In the genomic region with DNA sequence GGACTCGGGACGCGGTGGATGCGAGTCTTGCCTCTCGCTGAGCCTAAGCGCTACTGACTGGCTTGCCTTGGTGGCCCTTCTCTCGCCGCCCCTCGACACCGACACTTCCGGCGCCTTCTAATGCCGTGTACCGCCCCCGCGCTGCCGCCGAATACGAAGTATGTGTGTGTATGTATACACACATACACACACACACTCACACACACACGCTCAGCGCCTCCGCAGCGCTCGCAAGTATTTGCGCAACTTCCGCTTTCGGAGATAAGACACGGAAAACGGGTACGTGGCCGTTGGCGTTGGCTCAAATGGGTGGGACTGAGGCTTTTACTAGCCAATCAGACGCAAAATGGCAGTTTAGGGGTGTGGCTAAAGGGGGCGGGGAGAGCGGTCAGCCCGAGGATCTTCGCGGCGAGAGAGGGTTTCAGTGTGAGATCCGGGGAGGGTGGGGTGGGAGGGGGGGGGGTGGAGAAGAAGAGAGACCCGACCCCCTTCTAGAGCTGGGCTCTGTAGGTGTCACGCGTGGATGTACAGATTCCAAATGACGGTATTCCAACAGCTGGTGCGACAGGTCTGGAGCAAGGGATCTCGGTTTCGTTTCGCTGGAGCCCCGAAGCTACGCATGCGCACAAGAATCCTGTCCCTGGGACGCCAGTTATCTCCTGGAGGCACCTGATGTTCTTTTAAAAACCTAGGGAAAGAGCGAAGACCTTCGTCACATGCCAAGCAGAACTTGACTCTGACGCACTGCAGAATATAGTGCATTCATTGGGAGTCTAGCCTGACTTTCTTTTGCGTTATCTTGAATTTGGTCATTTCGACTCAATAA, we compare ENCODE assay signal across 8 mouse cellular contexts. TPM values are rescaled to one million over a fixed set of nuclear protein-coding genes. Genes with fewer than 3 reads are reported as not detected.
DNase-seq lines count a peak whose midpoint lies in the region; ATAC-seq and TF ChIP-seq lines count a peak whose summit lies in the region.

TSS of gene Spty2d1 (minus strand) at position 244 of the 826 bp plus-strand sequence.

- no peaks in the 10 kb centered on the region for H3K9me3 ChIP-seq in embryonic facial prominence, embryonic 13.5 days
- H3K9me3 ChIP-seq in limb, embryonic 12.5 days, result no peaks in the 10 kb centered on the region
- H3K9me3 ChIP-seq in midbrain, embryonic 15.5 days, result no peaks in the 10 kb centered on the region

- peak within 1 kb of the TSS; percentile 83 for H3K9ac ChIP-seq in embryonic facial prominence, embryonic 13.5 days
- peak within 1 kb of the TSS; percentile 67 for H3K9ac ChIP-seq in limb, embryonic 12.5 days (replicated peaks)
- peak within 1 kb of the TSS; percentile 66 for H3K9ac ChIP-seq in midbrain, embryonic 15.5 days

- no peaks in the 10 kb centered on the region for H3K36me3 ChIP-seq in embryonic facial prominence, embryonic 13.5 days
- H3K36me3 ChIP-seq in kidney, adult 2 months (ENCODE audit: control insufficient read depth, insufficient read depth, low read length), result no peaks in the 10 kb centered on the region
- H3K36me3 ChIP-seq in limb, embryonic 12.5 days, result no peaks in the 10 kb centered on the region
- H3K36me3 ChIP-seq in midbrain, embryonic 15.5 days (replicated peaks), result no peaks in the 10 kb centered on the region
- H3K36me3 ChIP-seq in spleen, adult 2 months (ENCODE audit: control insufficient read depth, insufficient read depth, low read length), result no peaks in the 10 kb centered on the region

- H3K27me3 ChIP-seq in embryonic facial prominence, embryonic 13.5 days, result no peaks in the 10 kb centered on the region
- no peaks in the 10 kb centered on the region for H3K27me3 ChIP-seq in kidney, adult 2 months (replicated peaks; ENCODE audit: control insufficient read depth, insufficient read depth, low read length)
- H3K27me3 ChIP-seq in limb, embryonic 12.5 days, result no peaks in the 10 kb centered on the region
- no peaks in the 10 kb centered on the region for H3K27me3 ChIP-seq in midbrain, embryonic 15.5 days (replicated peaks)
- H3K27me3 ChIP-seq in spleen, adult 2 months (ENCODE audit: control insufficient read depth, insufficient read depth, low read length), result no peaks in the 10 kb centered on the region

- H3K27ac ChIP-seq in embryonic facial prominence, embryonic 13.5 days, result peak within 1 kb of the TSS; percentile 92
- H3K27ac ChIP-seq in kidney, adult 2 months (ENCODE audit: insufficient read depth, low read depth, low read length), result peak within 1 kb of the TSS; percentile 66
- H3K27ac ChIP-seq in limb, embryonic 12.5 days, result peak within 1 kb of the TSS; percentile 87
- peak within 1 kb of the TSS; percentile 88 for H3K27ac ChIP-seq in midbrain, embryonic 15.5 days
- H3K27ac ChIP-seq in spleen, adult 2 months (ENCODE audit: insufficient read depth, low read length), result peak within 1 kb of the TSS; percentile 89

- H3K4me3 ChIP-seq in embryonic facial prominence, embryonic 13.5 days, result peak within 1 kb of the TSS; percentile 74
- H3K4me3 ChIP-seq in kidney, adult 2 months (ENCODE audit: insufficient read depth, low read depth, low read length), result peak within 1 kb of the TSS; percentile 73
- H3K4me3 ChIP-seq in limb, embryonic 12.5 days (replicated peaks), result peak within 1 kb of the TSS; percentile 59
- peak within 1 kb of the TSS; percentile 90 for H3K4me3 ChIP-seq in midbrain, embryonic 15.5 days
- H3K4me3 ChIP-seq in spleen, adult 2 months (ENCODE audit: extremely low read depth, insufficient read depth, insufficient read length), result peak within 1 kb of the TSS; percentile 79

- TF ChIP-seq CTCF in kidney, adult 2 months (conservative IDR thresholded peaks at IDR 0.05; ENCODE audit: insufficient read depth, insufficient read length, low read depth, low read length), result 0 out of 2 replicates have a peak, but pooled peaks have one; percentile 17
- TF ChIP-seq CTCF in spleen, adult 2 months (IDR thresholded peaks at IDR 0.05; ENCODE audit: extremely low read depth, insufficient read depth, insufficient read length, insufficient replicate concordance), result no peak

- WGBS in embryonic facial prominence, embryonic 13.5 days, result 1% methylated on average over 57 of the region's 57 CpGs
- WGBS in kidney, adult 2 months, result under 1% methylated on average over 57 of the region's 57 CpGs
- WGBS in limb, embryonic 12.5 days, result under 1% methylated on average over 57 of the region's 57 CpGs
- under 1% methylated on average over 56 of the region's 57 CpGs for WGBS in midbrain, embryonic 15.5 days
- WGBS in spleen, adult 2 months, result under 1% methylated on average over 57 of the region's 57 CpGs

- peak; percentile 72 for TF ChIP-seq POLR2A in kidney, adult 2 months (IDR thresholded peaks at IDR 0.05; ENCODE audit: low read depth, low read length)
- TF ChIP-seq POLR2A in spleen, adult 2 months (IDR thresholded peaks at IDR 0.05; ENCODE audit: low read depth, low read length), result peak; percentile 39; the same call in 1 of the 2 replicates

- peak within 1 kb of the TSS; percentile 88 for H3K4me2 ChIP-seq in embryonic facial prominence, embryonic 13.5 days
- peak within 1 kb of the TSS; percentile 80 for H3K4me2 ChIP-seq in limb, embryonic 12.5 days
- peak within 1 kb of the TSS; percentile 75 for H3K4me2 ChIP-seq in midbrain, embryonic 15.5 days

- H3K4me1 ChIP-seq in embryonic facial prominence, embryonic 13.5 days, result peaks cover 35% of the 10 kb centered on the region
- peaks cover 9% of the 10 kb centered on the region for H3K4me1 ChIP-seq in kidney, adult 2 months (ENCODE audit: control insufficient read depth, insufficient read depth, low read length)
- H3K4me1 ChIP-seq in limb, embryonic 12.5 days (replicated peaks), result peaks cover 17% of the 10 kb centered on the region
- peaks cover 45% of the 10 kb centered on the region for H3K4me1 ChIP-seq in midbrain, embryonic 15.5 days
- peaks cover 8% of the 10 kb centered on the region for H3K4me1 ChIP-seq in spleen, adult 2 months (ENCODE audit: control insufficient read depth, insufficient read depth, insufficient read length)

- peak; percentile 94 for ATAC-seq in embryonic facial prominence, embryonic 13.5 days (ENCODE audit: insufficient number of reproducible peaks, insufficient read depth, low FRiP score, low TSS enrichment, low read depth)
- ATAC-seq in limb, embryonic 12.5 days (ENCODE audit: insufficient number of reproducible peaks, insufficient read depth, low FRiP score, low TSS enrichment, low read depth), result peak; percentile 95
- peak; percentile 98 for ATAC-seq in midbrain, embryonic 15.5 days (replicated peaks)

- peak; percentile 96 for DNase-seq in 3134 (ENCODE audit: extremely low read depth, insufficient read length, low spot score)
- peak; percentile 97 for DNase-seq in adrenal gland, postnatal 36 days
- DNase-seq in heart, adult 18-20 months, result peak; percentile 99 to 100
- peak; percentile 99 for DNase-seq in kidney, adult 2 months
- peak; percentile 95 to 99 for DNase-seq in spleen, adult 2 months (ENCODE audit: low read depth in 1 of 2, low spot score in 2 of 2)

RNA-seq across cellular contexts. Expression of gene Spty2d1, which starts in this region (rescaled TPM):
- 10 to 100 TPM; 20.4 to 34.9 TPM for total RNA-seq in adrenal gland, postnatal 36 days (2021)
- 18.8 and 20.0 TPM in 2 replicates for polyA plus RNA-seq in embryonic facial prominence, embryonic 13.5 days (2015; fragmentation: Nextera tagmentation; extraction: Ambion mirVana)
- total RNA-seq in heart, adult 18-20 months (2021), result 1 to 10 TPM; 7.4 to 7.7 TPM
- polyA plus RNA-seq in kidney, adult 2 months (2012; rRNA removed), result 6.3 and 7.2 TPM in 2 replicates
- polyA plus RNA-seq in limb, embryonic 12.5 days (2016; fragmentation: Nextera tagmentation; extraction: Ambion mirVana), result 17.3 and 17.5 TPM in 2 replicates
- 7.1 and 8.1 TPM in 2 replicates for polyA plus RNA-seq in midbrain, embryonic 15.5 days (2015; fragmentation: Nextera tagmentation; extraction: Ambion mirVana)
- polyA plus RNA-seq in spleen, adult 2 months (2012; rRNA removed), result 3.8 and 4.9 TPM in 2 replicates

Comparison
In these comparisons a context has a peak if more than half of its experiments do, and no peak if none do; other contexts are left out.
1. Peak in every context shown above with its lines: DNase-seq, ATAC-seq, H3K4me3 ChIP-seq and H3K27ac ChIP-seq.